Mouse (Mus musculus): ENCODE measurements around the gene Pltp.

Gene Pltp

GRCm38 (mm10) chr2:164813557-164813956 lies 44.0 kb downstream of the Pltp start:
- no peak for DNase-seq (ENCODE audit: extremely low read depth, low read depth)

DNA sequence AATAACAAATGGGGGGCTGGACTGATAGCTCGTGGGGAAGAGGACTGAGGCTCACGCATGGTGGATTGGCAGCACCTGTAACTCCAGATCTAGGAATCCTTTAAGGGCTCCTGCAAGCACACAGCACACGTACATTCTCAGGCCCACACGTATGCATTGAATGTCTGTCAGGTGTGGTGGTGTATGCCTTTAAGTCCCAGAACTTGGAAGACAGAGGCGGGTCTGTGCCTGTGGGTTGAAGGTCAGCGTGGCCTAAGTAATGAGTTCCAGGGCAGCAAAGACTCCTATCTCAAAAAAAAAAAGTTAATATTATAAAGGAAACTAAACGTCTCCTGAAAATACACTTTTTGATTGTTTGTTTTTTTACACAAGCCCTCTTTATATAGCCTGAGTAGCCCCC lies 50.9 kb downstream of the Pltp start:
- no peak for DNase-seq (ENCODE audit: extremely low read depth, low read depth)

DNA sequence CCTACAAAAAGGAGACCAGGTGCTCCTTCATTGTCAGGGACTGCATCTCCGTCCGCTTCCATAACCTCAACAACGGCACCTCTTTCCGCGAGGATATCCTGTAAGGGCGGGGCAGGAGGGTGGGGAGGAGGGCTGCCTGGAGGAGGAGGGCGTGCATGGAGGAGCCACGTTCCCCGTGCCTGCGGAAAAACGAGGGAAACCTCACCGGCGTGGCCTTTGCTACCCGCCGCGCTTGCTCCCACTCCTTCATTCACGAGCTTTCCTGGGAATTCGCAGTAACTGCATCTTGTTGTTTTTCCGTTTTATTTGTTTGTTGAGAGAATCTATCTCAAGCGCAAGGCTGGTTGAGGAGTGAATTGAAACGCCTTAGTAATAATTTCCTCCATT lies 52.2 kb downstream of the Pltp start:
- DNase-seq (ENCODE audit: extremely low read depth, low read depth), result peak; percentile 29

GRCm38 (mm10) chr2:164804533-164805331 lies 52.8 kb downstream of the Pltp start, which contains the start of the genes Acot8 and Zswim3:
TSS of gene Acot8 (minus strand) at chr2:164804882.
TSS of gene Zswim3 (plus strand) at chr2:164805098.
- DNase-seq (ENCODE audit: extremely low read depth, low read depth), result peak; percentile 99

GRCm38 (mm10) chr2:164803921-164804313 lies 53.6 kb downstream of the Pltp start:
- peak; percentile 13 for DNase-seq (ENCODE audit: extremely low read depth, low read depth)

GRCm38 (mm10) chr2:164803201-164803920 lies 54.1 kb downstream of the Pltp start:
- no peak for DNase-seq (ENCODE audit: extremely low read depth, low read depth)

DNA sequence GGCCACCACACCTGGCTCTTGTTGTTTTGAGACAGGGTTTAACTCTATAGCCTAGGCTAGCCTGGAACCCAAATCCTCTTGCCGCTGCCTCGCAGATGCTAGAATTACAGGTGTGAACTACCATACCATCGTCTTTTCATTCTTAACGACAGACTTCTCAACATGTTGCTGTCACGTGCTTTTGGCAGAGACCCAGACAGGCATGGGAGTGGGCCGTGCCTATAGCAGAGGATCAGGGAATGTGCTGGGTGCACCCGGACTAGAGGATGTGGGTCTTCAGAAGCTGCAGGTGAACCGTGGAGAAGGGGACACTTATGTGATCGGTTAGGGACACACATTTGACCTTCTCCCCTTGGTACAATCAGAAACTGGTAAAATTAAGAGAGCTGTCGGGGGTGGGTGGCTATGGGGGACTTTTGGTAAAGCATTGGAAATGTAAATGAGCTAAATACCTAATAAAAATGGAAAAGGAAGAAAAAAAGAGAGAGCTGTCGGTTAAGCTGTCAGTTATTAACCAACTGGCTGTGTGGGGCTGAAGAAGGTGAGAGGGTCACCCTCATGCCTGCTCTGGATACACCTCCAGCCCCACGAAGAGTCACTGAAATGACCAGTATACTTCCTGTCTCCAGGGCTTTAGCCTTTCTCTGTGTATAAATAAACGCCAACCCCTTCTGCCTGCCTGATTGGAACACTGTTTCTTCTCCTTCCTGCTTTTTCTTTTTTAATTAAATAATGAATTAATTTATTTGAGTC lies 57.1 kb downstream of the Pltp start:
- DNase-seq (ENCODE audit: extremely low read depth, low read depth), result no peak

- DNase-seq (ENCODE audit: extremely low read depth, low read depth), result peak; percentile 29
These were observed 59.0 kb downstream of the Pltp start for GRCm38 (mm10) chr2:164798554-164798953.

- no peak for DNase-seq (ENCODE audit: extremely low read depth, low read depth)
These were observed 61.6 kb downstream of the Pltp start for GRCm38 (mm10) chr2:164795868-164796267.

GRCm38 (mm10) chr2:164794293-164794692 lies 63.2 kb downstream of the Pltp start:
- DNase-seq (ENCODE audit: extremely low read depth, low read depth), result peak; percentile 84

GRCm38 (mm10) chr2:164793772-164794171 lies 63.7 kb downstream of the Pltp start:
- DNase-seq (ENCODE audit: extremely low read depth, low read depth), result no peak

DNA sequence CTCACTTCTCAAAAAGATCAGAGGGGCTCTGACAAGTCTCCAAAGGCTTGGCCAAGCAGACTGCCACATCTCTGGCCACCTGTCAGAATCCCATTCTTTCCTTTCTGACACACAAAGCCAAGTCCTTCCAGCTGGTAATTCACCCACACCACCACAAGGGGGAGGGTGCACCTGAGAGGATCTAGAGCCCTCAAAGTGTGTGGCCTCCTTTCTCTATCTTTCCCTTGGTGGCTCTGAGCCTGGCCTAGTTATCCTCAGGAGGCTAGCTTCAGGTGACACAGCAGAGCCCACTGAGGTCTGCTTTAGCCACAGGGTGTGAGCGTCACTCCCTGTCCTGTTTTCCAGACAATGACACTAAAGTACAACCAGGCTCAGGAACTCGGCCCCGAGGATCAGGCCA lies 64.3 kb downstream of the Pltp start:
- DNase-seq (ENCODE audit: extremely low read depth, low read depth), result peak; percentile 30

GRCm38 (mm10) chr2:164792400-164793190 lies 64.9 kb downstream of the Pltp start:
- DNase-seq (ENCODE audit: extremely low read depth, low read depth), result no peak

- DNase-seq (ENCODE audit: extremely low read depth, low read depth), result no peak
These were observed 65.7 kb downstream of the Pltp start for GRCm38 (mm10) chr2:164791841-164792261.

- no peak for DNase-seq (ENCODE audit: extremely low read depth, low read depth)
These were observed 67.1 kb downstream of the Pltp start for GRCm38 (mm10) chr2:164790451-164790850.
